ENCODE assay signal across 30 mouse cellular contexts in the genomic region with DNA sequence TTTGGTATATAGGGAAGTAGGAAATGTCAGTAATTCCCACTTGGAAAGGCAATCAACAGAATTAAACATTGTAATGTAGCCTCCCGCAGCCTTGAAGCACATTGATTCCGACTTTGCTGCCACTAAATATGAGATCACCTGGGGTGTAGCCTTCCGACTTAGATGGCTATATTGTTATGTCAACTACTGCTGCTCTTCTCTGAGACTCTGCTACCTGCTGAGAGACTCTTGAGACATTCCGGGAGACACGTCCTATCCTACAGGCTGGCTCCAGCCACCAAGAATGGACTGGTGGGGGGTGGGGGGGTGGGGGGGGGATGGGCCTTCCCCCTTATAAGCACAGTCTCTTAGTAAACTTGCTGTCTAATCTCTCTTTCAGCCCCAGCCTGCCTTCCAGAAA. TPM values are rescaled to one million over a fixed set of nuclear protein-coding genes. Genes with fewer than 3 reads are reported as not detected.
"Had no signal": no experiment of that assay in that cellular context is flagged by ENCODE, and none has a peak within 500 bp of the region (broad histone marks: within the 10 kb centered on the region; RNA-seq: fewer than 3 reads in every experiment).

No protein-coding gene starts in this region.

RNA-seq across cellular contexts. Expression of gene Trap1a, which starts 16.1 kb away (rescaled TPM):
- total RNA-seq: common myeloid progenitor, adult 5-6 weeks; forebrain, postnatal 0 days; gastrocnemius, adult 18-20 months; gastrocnemius, adult 2 months; gastrocnemius, adult 8-10 months; gastrocnemius, postnatal 10 days; gastrocnemius, postnatal 14 days; gastrocnemius, postnatal 25 days; gastrocnemius, postnatal 36 days; gastrocnemius, postnatal 4 days; granulocyte monocyte progenitor cell, adult 5-6 weeks; heart, adult 18-20 months; heart, adult 2 months; heart, adult 8-10 months had no signal
- polyA plus RNA-seq: cortical plate, adult 2 months; embryonic facial prominence, embryonic 10.5 days; embryonic facial prominence, embryonic 11.5 days; embryonic facial prominence, embryonic 12.5 days; embryonic facial prominence, embryonic 13.5 days; embryonic facial prominence, embryonic 14.5 days; embryonic facial prominence, embryonic 15.5 days; erythroblast, embryonic 14.5 days; forebrain, embryonic 10.5 days; forebrain, embryonic 11.5 days; forebrain, embryonic 12.5 days; forebrain, embryonic 13.5 days; forebrain, embryonic 14.5 days; forebrain, embryonic 15.5 days; forebrain, embryonic 16.5 days; forebrain, postnatal 0 days; gonadal fat pad, adult 2 months; heart, adult 2 months had no signal
